Mouse (Mus musculus) splenic B cell, adult 2 months (primary cell): ENCODE measurements around the gene Gm17617.

Experiments
- DNase-seq: peaks from one replicate; pipeline ENCODE4 v3.0.0-alpha.2; 2011; ENCODE audit warnings: low read depth, low spot score
- H3K27me3 ChIP-seq: 2 replicates; pipeline ENCODE4 v1.6.1; 2012; ENCODE audit warnings: mild to moderate bottlenecking, low read length, moderate library complexity, mixed read lengths; ENCODE audit not compliant: control insufficient read depth, poor library complexity, insufficient read depth, severe bottlenecking
- H3K36me3 ChIP-seq: 2 replicates; pipeline ENCODE4 v1.6.1; 2012; ENCODE audit warnings: mild to moderate bottlenecking, low read length, moderate library complexity, mixed read lengths; ENCODE audit not compliant: control insufficient read depth, poor library complexity, insufficient read depth, severe bottlenecking

Gm17617 gene

DNA sequence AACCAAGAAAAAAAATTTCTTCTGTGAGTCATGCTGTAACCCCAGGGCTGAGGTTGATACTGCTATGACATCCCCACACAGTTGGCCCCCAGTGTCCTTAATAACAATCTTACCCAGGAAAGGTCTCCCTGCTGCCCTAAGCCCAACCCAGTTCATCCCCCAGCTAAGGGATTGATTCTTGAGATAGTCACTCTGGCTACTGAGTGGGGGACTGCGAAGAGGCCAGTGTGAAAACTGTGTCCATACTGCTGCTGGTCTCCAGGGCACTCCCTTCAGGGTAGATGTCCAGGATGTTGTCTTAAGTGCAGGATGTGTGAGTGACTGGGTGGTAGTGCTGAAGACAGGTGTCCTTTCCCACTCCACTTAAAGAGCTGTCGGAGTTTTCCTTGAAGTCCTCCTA, at the start of gene Gm17617:
Gm17617 (minus strand) TSS at position 101 of the 400 bp plus-strand sequence.
- no peak for DNase-seq
- peaks cover 7% of the 10 kb centered on the region; the same call in 1 of the 2 replicates for H3K36me3 ChIP-seq
- no peaks in the 10 kb centered on the region for H3K27me3 ChIP-seq

DNA sequence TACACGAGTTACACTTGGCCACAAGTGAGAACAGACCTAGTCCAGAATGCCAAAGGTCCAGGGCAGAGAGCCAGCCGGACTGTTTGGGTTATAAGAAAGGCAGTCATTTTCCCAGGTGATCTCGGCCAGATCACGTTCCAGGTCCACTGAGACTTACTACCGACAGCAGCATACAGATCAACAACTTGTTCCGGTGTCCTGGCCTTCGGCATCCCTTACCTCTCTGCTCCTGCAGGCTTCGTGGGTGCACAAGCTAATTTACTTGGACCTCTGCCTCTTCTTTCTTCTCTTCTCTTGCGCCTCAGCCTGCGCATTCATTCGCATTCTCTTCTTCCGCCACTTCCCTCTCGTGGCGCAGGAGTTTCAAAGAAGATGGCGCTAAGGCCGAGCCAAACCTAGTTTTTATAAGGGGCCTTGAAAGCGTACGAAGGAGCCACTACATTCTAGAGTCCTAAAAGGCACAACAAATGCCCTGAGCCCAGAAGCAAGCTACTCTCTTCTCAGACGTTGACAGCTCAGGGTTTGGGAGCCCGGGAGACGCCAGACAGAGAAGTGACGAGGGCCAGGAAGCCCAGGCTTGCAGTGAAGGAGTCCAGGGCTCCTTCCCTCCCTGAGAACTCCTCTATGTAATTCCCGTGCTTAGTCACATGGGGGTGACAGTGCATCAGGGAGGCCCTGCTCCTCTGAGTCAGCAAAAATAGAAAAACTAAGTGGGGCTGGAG, 49.0 kb upstream of the Gm17617 start:
- Histone ChIP-seq H3K36me3 (no peaks in the 10 kb centered on the region), H3K27me3 (no peaks in the 10 kb centered on the region)
- peak; percentile 58 for DNase-seq

GRCm38 (mm10) chr13:55181786-55182172, 48.4 kb upstream of the Gm17617 start:
- Histone ChIP-seq H3K36me3 (no peaks in the 10 kb centered on the region), H3K27me3 (no peaks in the 10 kb centered on the region)
- no peak for DNase-seq

GRCm38 (mm10) chr13:55179591-55179990, 46.2 kb upstream of the Gm17617 start:
- H3K27me3 ChIP-seq = no peaks in the 10 kb centered on the region
- no peak for DNase-seq
- H3K36me3 ChIP-seq = no peaks in the 10 kb centered on the region

- no peaks in the 10 kb centered on the region for H3K36me3 ChIP-seq
- H3K27me3 ChIP-seq = no peaks in the 10 kb centered on the region
- DNase-seq = peak; percentile 81
Observed at GRCm38 (mm10) chr13:55178556-55178955, 45.2 kb upstream of the Gm17617 start.

DNA sequence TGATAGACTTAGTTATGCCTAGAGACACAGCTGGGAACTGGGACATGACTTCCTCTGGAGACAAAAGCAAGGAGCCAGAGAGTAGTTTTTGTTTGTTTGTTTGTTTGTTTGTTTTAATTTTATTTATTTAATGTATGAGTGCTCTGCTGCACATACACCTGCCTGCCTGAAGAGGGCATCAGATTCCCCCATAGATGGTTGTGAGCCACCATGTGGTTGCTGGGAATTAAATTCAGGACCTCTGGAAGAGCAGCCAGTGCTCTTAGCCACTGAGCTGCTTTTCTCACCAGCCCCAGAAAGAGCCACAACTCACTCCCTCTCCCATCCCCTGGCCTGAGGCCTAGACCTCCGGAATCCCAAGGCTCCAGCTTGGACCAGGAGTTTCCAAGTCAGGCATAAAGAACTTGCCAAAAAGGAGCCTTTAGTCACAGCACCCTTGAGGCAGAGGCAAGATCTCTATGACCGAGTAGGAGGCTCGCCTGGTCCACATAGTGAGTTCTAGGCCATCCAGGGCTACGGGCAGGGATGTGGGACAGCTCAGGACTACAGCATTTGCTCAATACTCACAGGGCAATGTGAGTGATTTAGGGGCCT, 44.7 kb upstream of the Gm17617 start:
- no peak for DNase-seq
- no peaks in the 10 kb centered on the region for H3K27me3 ChIP-seq
- H3K36me3 ChIP-seq = no peaks in the 10 kb centered on the region

- no peaks in the 10 kb centered on the region for H3K36me3 ChIP-seq
- no peak for DNase-seq
- H3K27me3 ChIP-seq = no peaks in the 10 kb centered on the region
Observed at GRCm38 (mm10) chr13:55176265-55176664, 42.9 kb upstream of the Gm17617 start.

GRCm38 (mm10) chr13:55174347-55174746, 41.0 kb upstream of the Gm17617 start:
- Histone ChIP-seq H3K27me3 (no peaks in the 10 kb centered on the region), H3K36me3 (no peaks in the 10 kb centered on the region)
- DNase-seq = no peak

GRCm38 (mm10) chr13:55172336-55172770, 39.0 kb upstream of the Gm17617 start:
- no peaks in the 10 kb centered on the region for H3K36me3 ChIP-seq
- no peak for DNase-seq

DNA sequence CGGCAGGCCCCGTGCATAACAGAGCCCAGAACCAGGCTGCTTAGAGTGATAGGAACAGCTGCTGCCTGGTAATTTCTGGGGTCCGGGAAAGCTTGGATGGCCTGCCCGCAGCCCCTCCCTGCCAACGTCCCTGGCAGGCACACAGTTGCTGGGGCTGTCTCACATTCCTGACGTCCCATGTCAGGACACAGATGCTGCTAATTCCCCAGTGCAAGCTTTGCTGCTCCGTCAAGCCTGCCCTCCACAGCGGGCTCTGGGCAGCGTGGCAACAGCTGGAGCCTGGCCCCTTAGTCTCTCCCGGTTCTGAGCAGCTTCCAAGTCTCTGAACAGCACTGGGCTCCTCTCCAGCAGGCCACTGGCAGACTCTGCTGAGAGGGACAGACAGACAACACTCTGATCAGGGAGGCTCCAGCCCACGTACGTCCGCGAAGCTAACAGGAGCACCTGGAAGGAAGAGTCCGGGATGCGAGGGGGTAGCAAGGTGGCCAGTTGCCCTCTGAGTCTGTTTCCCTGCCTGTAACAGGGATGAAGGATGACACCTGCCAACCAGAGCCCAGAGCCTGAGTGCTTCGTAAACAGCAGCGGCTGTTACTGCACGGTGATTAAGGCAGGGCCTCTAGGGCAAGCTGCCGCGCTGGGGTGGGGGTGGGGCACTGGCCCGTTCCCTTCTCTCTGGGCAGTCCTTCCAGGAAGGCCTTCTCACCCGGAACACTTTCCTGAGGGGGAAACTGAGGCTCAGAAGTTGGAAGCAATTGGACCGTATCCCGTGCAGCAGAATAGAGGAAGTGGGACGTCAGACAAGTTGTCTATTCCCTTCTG, 38.4 kb upstream of the Gm17617 start:
- Histone ChIP-seq H3K36me3 (no peaks in the 10 kb centered on the region), H3K27me3 (no peaks in the 10 kb centered on the region)

More at GRCm38 (mm10) chr13:55172336-55172770, 39.0 kb upstream of the Gm17617 start:
- no peaks in the 10 kb centered on the region for H3K27me3 ChIP-seq

DNA sequence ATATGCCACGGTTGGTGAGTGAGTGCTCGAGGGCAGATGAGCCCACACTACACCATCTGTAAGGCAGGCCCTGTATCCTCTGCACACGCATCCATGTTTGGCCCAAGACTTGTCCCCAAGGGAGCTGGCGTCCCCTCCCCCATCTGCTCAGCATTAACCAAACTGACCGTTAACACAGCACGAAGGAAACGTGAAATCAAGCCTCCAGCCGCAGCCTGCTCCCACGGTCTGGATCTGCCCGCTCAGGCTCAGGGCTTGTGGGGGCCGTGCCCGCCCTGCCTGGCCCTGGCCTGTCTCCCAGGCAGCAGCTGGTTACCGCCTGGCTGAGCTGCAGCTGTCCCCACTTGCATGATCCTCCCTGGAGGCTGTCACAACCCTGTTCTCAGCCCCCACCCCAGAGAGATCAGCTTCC, 35.6 kb upstream of the Gm17617 start:
- no peak for DNase-seq
- Histone ChIP-seq H3K36me3 (no peaks in the 10 kb centered on the region), H3K27me3 (no peaks in the 10 kb centered on the region)

More for the DNA sequence above, 38.4 kb upstream of the Gm17617 start:
- DNase-seq = no peak

DNA sequence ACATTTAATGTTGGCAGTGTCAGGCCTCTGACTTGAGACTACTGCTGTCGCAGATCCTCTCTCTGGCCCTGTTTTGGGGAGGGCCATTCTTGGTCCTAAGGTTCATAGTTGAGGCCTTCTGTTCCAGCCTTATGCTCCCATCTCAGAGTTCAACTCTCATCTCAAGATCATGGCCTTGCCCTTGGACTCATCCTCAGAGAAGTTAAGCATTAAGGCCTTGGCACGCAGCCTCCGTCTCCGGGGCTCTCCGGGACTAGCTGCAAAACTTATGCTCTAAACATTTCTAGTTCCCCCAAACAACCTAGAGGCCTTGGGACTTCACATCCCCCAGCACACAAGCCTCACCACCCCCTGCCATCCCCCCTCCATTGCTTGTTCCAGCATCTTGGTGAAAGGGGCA, 34.9 kb upstream of the Gm17617 start:
- DNase-seq = no peak
- Histone ChIP-seq H3K36me3 (no peaks in the 10 kb centered on the region), H3K27me3 (no peaks in the 10 kb centered on the region)

GRCm38 (mm10) chr13:55167798-55168197, 34.5 kb upstream of the Gm17617 start:
- Histone ChIP-seq H3K36me3 (no peaks in the 10 kb centered on the region), H3K27me3 (no peaks in the 10 kb centered on the region)
- DNase-seq = no peak

GRCm38 (mm10) chr13:55166806-55167725, 33.7 kb upstream of the Gm17617 start:
- no peaks in the 10 kb centered on the region for H3K27me3 ChIP-seq
- no peak for DNase-seq
- no peaks in the 10 kb centered on the region for H3K36me3 ChIP-seq
